Mouse (Mus musculus): ENCODE data around the gene Cdk5rap2.

The Cdk5rap2 gene

DNA sequence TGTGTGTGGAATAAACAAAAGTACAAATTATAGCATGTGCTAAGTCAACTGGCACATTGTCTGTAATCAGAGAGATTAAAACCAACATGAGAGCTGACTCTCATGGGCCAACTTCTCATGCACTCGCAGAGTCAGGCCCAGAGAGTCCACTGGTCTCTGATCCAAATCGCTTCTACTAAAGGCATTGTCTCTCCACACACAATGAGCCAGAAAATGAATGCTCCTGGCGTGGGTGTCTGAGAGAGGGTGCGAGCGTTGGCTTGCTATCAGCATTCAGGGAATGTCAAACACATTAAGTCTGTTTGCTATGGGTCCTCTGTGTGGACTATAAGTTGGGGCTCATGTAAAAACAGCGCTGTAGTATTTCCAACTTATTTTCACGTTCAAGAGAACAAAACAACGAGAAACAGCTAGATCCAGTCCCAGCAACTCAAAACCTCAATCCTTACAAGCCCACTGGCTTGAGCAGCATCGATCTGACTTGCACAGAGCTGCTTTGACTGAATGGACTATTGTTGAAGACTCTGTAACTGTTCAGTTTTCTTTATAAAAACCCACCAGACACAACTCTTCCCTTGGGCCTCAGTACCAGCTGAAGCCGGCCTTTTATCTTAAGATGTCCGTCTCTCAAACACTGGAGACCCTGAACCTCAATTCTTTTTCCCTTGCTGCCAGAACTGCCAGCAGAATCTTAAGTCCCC is 74.6 kb downstream of the Cdk5rap2 start:
- DNase-seq, result no peak

DNA sequence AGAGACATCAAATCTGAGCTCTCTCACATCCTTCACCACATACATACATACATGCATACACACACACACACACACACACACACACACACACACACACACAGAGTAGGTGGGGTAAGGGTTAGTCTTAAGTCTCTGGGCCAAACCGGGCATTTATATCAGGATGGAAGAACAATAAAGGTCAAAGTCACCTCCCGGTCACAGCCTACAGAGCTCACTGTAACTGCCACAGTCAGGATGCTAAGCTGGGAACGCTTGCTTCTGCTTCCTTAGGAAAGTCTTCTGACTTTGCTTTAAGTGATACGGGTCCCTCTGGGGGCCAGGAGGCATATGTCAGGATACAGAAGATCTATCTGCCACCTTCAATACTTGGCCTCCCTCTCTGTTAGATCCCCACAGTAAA is 75.2 kb downstream of the Cdk5rap2 start:
- DNase-seq, result no peak

DNA sequence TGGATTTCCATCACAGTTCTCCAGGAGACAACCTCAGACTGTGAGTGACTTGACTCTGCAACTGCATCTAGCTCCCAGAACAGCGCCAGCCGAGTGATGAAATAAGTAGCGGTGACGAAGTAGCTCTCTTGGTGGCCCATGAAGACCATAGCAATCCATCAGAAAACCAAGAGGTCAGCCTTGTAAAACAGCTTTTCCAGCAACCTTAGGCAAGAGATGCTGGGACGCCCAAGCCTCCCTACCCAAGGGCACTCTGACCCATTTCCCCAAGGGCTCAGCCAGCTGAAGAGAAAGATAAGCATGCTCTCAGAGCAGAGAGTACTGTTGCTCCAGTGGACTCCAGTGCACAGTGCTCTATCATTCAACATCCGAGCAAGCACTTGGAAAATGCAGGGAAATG is 77.3 kb downstream of the Cdk5rap2 start:
- no peak for DNase-seq

DNA sequence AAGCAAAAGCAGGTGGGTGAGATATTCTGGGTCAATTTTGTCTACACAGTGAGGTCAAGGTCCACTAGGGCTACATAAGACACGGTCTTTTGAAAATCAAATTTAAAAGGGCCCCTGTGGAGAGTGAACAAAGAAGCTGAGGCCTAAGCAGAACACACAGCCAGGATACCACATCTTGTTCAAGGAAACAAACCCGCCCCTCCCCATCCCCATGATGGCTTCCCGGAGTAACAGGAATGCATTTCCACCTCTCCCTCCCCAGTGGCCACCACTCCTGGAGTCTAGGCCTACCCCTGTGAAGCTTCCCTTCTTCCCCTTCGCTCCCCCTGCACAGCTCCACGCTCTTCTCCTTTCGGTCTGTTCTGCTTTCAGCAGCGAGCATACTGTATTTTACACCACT is 77.7 kb downstream of the Cdk5rap2 start:
- no peak for DNase-seq

DNA sequence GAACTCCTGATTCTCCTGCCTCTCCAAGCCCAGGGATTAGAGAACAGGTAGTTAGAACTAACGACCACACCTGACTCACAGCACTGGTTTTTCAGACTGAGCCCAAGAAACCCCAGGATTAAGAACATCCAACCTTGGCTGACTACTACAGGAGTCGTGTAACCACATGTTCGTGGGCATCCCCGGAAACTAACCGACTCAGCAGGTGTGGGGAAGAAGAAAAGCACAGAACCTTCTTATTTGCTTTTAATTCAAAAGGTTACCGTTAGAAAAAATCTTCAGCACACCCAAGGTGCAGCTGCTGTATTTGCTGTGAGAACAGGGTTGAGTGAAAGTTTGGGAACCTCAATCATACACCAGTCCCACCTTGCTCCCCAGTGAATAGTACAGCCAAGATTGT is 79.1 kb downstream of the Cdk5rap2 start:
- peak; percentile 33 for DNase-seq

DNA sequence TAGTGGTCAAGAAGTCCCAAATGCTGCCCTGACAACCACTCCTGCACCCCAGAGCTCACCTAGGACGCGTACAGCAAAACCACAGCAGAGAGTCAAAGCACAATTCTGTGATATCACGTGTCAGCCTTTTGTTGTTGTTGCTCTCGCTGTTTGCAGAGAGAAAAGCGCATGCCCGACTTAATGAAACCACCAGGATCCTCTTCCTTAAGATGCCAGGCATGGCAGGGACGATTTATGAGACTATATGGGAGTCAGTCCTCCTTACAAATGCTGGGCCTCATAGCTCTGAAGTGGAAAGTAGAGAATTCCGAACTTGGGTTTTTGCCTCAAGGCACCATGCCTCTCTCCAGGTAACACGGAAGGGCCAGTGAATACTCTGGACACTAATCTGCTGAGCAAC is 82.2 kb downstream of the Cdk5rap2 start:
- DNase-seq, result no peak

DNA sequence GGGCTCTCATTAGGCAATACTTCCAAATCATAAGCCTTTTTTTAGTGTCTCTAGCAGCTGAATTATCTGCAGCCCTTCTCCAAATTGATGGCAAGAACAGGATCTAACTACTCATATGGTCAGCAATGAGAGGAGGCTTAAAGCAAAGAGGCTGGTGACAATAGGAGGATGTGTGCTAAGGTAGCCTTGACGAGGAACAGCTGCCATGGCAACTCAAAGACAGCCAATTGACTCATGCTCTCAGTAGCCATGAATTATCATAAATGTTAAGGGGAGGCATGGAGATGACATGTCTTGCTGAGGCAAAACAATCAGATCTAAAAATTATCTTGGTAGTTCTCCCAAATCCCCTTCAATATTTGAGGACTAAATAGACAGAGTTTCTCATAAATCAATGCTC is 82.8 kb downstream of the Cdk5rap2 start:
- DNase-seq, result no peak

DNA sequence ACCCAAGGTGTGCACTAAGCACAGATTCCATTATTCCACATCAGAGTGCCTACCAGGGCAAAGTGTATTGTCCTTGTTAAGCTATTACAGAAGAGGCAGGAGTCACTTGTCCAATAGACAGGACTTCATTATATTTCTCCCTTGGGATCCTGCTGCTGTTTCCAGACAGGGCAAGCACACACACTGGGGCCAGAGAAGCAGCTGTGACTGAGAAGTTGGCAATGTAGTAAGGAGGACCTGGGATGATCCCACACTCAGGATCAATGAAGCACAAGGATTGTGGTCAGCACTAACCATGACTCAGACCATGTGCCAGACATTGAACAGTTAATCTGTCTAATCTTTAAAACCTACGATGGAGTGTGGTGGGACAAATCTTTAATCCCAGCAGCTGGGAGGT is 88.7 kb downstream of the Cdk5rap2 start:
- no peak for DNase-seq

DNA sequence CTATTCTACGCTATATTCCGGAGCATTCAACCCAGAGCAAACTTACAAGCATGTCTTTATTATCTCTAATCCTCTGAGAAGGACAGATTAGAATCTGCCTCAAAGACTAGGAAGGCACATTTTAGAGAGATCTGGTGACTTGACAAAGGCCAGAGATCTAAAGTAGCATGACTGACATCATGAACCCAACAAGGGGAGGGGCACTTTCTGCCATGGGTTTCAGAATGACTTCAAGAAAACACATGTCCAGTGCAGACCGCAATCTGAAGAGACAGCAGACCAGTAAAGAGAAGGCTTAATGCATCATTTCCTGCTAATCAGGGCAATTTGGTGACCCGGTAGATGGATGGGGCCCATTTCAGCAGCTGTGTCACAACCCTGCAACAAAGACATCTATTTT is 98.1 kb downstream of the Cdk5rap2 start:
- no peak for DNase-seq

DNA sequence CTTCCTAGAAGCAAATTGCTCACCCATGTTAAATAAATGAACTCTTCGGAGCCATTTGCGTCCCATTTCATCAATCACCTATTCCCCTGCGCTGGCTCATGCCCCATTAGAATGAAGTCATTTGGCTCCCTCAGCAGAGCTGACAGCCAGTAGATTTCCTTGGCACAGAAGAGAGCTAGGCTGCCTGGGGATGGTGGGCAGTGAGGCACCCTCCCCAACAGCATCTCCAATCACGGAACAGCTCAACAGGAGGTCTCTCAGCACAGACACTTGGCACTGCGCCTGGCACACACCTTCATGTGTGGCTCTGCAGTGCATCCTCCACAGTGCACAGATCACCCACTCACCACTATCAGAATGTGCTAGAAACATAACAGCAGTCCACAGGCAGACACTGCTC is 98.7 kb downstream of the Cdk5rap2 start:
- no peak for DNase-seq

DNA sequence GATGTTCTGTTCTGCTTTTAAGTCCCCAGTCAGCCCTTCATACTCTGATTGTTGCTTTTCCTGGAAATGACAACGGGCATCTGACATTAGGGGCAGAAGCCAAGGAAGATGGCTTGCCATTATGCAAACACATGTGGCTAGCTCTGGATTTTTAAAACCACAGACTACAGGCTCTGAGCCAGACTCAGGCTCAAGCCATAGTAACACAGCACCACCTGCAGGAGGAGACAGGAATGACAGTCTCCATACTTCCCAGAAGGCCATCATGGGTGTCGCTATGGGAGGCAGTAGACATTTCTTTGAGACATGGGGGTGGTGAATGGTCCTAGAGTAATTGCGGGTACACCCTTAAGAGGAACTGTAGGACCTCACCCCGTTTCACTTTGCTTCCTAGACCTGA is 103.0 kb downstream of the Cdk5rap2 start:
- DNase-seq, result peak; percentile 80

DNA sequence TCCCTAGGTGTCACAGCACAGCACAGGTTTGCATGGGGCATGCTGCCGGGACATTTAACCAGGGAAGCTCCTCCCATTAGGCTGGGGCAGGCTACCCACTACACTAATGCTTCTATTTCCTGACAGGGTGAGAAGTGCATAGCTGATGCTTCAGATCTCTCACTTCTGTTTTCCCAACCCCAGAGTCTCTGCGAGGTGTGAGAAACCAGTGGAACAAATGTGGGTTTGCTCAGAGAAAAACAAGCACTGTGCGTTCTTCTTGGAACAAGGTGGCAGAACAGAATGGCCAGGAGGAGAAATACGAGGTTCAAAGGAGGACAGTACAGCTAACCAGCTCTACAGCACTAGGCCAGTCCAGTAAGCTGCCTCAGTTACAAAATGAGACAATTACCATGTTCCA is 106.4 kb downstream of the Cdk5rap2 start:
- DNase-seq, result no peak

DNA sequence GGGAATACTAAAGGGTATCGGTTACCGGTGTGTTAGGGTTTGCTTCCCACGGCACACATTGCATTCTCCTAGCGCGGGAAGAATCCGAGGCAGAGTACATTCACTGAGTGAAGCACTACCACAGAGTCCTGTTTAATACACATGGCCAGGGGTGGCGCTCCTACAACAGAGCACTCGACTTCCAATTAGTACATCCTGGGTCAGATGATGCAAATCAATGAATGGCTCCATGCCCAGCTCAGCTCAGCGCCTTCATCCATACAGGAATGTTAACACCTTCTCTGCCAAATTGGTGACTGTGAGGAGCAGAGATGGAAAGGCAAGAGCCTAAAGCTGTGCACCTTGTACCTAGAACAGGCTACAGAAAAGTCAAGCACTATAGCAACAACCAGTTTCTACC is 109.1 kb downstream of the Cdk5rap2 start:
- no peak for DNase-seq

DNA sequence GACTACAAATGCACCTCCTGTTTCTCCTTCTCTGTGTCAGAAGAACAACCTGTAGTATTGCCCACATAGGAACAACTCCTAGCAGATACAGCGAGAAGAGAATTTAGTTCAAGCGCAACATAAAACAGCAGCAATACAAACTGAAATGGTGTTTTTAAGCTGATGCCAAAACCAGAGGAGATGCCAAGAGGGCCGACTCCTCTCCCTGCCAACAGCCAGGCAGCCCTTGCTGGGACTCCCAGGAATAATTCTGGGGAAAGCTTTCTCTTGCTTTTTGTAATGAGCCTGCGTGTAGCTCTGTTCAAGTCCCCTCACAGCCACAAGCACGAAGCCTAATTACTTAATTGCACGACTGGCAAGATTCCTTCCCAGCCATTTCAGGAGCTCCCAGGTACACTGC is 120.9 kb downstream of the Cdk5rap2 start:
- DNase-seq, result no peak

DNA sequence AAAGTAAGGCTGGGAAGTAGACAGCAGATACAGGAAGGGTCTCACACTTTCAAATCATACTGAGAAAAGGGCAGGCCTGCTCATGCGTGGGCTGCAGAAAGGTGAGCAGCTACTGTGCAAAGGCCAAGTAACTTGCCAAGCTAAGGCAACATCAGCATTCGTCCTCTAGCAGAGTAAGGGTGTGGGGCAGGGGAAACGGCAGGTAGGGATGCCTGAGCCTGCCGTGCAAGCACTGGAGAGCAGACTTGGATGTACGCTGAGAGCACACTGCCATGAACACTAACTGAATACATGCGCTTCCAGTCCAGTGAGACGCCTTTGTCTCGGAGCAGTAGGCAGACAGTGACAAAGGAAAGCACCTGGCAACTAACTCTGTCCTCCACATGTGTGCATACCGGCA is 127.1 kb downstream of the Cdk5rap2 start:
- DNase-seq, result no peak

DNA sequence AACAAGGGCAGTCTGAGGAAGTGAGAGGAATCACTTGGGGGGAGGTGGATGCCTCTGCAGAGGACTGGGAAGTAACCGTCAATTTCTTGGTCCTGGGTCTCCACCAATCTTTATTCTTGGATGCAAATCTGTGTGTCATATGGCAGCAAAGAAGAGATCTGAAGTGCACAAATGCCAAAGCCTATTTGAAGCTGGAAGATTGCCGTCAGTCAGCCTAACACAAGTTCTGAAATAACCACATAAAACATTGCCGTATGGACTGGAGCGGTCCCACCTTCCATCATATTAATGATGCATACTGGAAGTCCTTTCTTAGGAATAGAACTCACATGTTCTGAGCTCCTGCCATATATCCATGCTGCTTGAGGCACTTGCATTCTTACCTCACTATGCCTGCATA is 131.4 kb downstream of the Cdk5rap2 start:
- no peak for DNase-seq

DNA sequence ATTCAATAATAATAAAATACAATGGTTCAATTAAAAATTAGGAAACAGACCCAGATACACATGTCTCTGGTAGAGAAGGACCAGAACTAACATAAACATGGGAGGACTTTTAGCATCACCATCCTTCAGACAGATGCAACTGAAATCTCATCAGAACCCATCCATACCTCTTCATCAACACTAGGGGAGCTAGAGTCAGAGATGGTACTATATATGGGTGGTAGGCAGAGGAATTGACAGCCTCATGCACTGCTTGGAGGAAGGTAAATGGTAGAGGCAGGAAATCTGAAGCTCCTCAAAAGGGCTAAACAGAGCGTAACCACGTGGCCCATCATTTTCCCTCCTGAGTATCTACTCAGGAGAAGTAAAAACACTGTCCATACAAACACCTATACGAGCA is 132.2 kb downstream of the Cdk5rap2 start:
- no peak for DNase-seq

DNA sequence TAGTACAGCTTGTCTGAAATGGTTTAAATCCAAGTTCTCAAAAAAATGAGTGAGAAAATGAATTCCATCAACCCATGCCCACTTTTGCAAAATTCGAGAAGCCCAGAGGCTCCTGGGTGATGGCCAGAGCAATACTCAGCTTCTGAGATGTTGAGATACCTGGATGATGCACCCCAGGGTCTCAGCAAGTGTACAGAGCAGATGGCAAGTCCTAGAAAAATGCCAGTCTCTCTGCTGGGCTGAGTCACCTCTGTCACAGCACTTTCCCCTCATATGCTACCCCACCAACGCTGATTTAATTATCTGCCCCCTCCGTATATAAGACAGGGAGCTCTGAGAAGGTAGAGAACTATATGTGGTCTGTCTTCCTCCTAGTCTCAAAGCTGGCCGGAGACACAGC is 137.3 kb downstream of the Cdk5rap2 start:
- no peak for DNase-seq

DNA sequence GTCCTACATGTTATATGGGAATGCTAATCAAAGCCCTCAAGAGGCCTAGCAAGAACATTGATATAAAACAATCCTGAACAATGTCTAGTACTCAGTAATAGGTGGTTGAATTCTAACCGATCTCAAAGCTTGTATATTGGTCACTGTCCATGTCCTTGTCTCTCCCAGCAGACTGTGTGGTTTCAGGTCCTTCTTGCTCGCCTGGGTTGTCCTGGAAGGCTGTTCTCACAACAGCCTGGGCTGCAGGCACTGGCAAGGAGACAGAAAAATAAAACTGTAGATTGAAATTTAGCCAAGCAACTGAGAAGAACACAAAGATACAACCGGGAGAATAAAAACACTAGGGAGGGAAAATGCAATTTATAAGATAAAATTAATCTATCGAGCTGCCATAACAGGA is 137.7 kb downstream of the Cdk5rap2 start:
- no peak for DNase-seq

DNA sequence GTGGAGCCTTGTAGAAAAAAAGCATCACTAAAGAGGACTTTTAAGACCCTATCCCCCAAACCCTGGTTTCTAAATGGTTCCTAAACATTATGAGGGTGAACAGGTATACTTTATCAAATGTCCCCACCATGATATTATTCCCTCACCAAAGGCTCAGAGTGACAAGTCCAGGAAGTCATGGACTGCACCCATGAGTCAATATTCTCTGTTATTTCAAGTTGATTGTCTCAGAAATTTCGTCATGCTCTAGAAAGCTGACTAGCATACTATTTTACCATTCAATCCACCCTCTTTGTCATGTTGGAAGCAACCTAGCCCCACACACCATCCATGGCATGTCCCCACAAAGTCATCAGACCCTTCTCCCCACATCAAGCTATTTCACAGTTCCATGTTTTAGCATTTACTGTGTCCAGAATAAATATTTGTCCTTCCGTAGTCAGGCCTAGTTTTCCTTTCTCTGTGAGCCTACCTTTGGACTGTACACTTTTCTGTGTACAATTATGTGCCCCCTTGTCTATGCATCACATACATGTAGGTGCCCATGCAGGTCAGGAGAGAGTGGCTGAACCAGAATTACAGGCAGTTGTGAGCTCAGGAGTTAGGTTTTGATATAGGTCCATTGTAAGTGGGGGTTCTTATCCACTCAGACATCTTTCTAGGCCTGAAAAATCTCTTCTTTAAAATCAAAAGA is 142.9 kb downstream of the Cdk5rap2 start:
- no peak for DNase-seq

DNA sequence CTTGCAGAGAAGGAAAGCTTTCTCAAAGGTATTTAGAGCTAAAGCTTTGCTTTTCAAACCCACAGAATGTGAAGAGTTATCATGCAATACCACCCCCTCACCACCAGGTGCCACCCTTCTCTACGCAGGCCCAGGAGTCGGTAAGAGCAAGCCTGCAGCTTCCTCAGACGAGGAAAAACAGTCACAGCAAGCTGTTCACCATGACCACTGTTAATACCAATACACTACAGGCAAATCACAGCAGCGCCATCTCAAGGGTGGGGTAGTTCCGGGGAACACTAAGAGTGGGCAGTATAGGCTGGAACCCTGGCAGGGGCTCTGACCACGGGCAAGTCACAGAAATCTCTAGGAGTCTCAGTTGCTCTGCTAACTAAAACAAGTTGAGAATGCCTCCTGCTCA is 145.0 kb downstream of the Cdk5rap2 start:
- DNase-seq, result peak; percentile 78

DNA sequence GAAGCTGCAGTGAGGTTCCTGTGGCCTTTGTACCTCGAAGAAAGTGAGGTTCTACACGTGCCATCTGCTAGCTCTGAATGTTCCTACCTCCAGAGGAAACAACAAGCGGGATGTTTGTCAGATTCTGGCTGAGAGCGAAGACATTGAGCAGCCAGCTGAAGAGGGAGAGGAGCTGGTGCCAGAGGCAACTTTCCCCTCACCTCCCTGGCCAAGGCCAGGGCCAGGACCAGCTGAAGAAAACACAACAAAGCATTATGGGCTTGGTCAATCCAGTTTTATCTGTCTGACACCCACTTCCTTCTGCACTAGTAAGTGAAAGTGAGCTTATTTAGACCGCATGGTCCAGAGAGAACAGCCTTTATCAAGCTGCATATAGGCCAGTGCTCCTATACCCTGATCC is 147.4 kb downstream of the Cdk5rap2 start:
- DNase-seq, result no peak

DNA sequence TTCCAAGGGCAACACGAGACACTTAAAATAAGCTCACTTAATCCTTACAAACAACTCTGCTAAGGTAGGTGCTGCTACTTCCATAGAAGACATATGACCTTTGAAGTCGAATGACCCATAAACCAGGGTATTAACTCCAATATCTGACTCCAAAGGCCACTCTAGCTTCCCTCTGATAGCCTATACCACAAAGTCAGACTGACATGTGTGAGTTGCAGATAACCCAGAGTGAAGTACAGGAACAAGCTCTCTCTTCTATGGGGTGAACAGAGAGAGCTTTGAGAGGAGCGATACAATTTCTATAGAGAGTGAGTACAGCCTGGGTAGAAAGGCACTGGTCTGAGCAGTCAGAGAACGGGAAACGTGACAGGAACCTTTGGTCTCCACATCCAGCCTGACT is 148.9 kb downstream of the Cdk5rap2 start:
- no peak for DNase-seq

DNA sequence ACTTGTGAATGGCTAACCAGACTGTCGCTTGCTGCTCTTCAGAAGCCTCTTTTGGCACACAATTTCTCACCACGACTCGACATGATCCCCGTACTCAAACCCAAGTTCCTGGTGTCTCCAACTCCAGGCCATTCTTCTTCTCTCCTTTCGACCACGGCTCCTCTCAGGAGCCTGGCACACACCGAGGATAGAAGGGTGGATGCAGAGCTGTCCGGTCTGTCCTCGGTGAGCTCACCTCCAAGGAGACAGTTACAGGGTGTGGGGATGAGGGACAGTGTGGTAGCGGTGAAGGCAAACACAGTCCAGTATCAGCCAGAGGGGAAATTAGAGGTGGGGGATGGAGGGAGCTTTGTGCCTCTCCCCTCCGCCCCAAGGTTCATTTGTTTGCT is 149.8 kb downstream of the Cdk5rap2 start:
- no peak for DNase-seq

Measured in thymus, postnatal 4 days (tissue).